Mouse (Mus musculus): ENCODE results near the gene Anapc15-ps.
"Not testable (repeated sequence)": the region's sequence is repeated elsewhere in the genome, so short reads cannot be mapped to it uniquely, and the experiment has no call there.

Anapc15-ps gene

DNA sequence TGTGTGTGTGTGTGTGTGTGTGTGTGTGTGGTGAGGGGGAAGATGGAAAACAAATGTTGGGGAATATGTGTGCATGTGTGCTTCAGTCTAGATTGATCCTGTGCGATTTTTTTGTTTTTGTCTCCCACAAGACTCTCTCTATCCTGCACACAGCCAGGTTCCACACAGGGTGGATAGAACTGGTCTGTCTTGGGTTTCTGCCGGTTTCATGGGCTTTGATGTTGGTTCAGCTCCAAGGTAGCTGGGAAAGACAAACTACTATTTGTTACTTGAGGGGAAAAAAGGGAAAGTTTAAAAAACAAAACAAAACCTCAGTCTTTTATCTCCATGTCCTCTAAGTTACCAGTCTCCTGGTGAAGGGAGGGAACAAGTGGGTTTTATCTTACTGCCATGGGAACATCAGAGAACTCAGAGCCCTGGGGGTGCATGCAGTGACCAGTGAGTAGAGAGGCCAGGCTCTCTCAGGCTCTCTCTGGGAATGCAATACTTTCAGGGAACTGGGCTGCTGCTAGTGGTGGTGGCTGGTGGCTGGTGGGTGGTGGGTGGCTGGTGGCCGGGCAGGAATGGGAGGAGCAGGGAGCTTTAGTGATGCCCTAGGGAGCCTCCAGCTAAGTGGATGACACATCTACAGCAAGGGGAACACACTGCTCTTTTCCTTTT lies 5.8 kb downstream of the Anapc15-ps start:
- no peak for DNase-seq

- no peak for DNase-seq
Observed at GRCm38 (mm10) chr10:95666791-95667190, 6.5 kb downstream of the Anapc15-ps start.

GRCm38 (mm10) chr10:95665426-95665990 lies 7.7 kb downstream of the Anapc15-ps start:
- DNase-seq = no peak

- DNase-seq = no peak
Observed at GRCm38 (mm10) chr10:95664613-95665012, 8.6 kb downstream of the Anapc15-ps start.

GRCm38 (mm10) chr10:95660356-95660755 lies 12.9 kb downstream of the Anapc15-ps start:
- DNase-seq = no peak

GRCm38 (mm10) chr10:95659471-95660150 lies 13.6 kb downstream of the Anapc15-ps start:
- DNase-seq = peak; percentile 40

DNA sequence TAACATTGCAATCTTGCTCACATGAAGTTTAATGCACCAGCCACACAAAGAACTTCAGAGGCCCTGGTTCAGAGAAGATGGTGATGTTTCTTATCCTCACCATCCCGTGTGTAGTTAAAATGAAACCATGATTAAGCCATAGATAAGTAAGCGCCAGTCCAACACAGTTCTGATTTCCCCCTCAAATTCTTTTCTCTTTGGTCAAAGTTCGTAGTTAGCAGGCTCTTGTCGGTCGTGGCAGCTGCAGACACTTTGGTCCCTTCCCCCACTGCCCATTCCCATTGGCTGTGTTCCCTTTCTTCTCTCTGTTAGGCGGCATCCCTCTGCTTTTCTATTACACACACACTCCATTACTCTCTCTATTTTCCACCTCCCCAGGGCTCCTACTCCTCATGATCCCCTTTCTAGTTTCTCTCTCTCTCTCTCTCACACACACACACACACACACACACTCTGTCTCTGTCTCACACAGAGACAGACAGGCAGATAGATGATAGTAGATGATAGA lies 14.4 kb downstream of the Anapc15-ps start:
- DNase-seq = no peak

DNA sequence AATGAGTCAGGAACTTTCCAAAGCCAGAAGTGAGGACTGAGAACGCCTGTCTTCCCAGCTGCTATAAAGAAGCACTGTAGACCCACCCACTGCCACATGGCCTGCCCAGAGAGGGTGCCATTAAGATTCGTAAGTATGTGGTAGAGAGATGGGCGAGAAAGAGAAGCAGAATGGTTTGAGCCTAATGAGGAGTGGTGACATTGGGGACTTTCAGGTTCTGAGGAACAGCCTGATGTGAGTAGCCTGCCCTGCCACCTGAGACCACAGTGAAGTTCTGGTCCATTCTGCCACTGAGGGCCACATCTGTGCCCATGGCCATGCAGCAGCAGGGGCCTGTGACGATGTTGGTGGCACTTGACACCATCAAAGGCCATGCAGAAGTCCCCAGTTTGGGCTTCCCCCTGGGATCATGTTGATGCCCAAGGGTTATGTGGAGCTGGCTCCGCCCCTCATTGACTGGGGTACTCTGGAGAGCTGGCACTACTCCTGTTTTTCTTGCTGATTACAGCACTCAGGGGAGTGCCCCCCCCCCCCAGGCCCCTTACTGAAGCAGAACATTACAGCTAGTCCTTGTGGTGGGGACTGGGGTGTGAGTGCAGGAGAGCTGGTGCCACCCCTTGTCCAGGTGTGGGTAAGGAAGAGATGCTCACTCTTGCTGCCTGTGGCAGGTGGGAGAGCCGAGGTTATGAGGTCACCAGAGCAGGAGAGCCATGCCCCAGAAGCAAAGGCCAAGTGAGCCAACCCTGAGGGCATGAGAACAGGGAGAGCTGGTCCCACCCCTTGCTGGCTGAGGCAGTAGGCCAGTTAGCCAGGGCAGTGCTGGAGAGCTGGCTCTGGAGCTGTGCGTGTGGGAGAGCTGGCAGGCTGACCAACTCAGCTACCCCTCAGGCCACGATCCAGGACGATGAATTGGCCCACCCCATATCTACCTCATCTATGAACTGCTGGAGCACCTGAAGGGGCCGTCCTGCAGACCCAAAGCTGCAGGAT lies 16.7 kb downstream of the Anapc15-ps start:
- DNase-seq = peak; percentile 45

GRCm38 (mm10) chr10:95652131-95652530 lies 21.1 kb downstream of the Anapc15-ps start:
- DNase-seq = no peak

DNA sequence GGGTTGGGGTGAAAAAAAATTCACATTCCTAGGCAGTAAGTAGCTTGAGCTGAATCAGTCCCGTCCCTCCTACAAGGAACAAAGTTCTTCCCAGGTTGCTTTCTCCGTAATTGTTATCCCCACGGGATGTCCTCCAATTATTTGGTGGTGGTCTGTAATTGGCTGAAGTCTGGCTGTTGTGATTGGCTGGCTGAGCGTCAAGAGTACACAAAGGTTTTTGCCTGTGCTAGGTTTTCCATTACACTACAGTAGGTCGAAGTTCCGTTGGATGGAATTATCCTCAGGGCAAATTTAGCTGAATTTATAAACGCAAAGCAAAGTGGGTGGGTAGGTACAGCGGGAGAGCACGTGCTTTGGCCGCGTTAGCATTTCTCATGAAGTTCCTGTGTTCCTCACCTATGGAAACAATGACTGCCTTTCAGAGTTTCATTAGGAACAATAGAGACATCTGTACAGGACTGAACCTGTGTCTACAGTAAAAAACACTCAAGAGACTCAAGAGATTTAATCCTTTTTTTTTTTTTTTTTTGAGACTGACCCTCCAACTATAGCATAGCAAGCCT lies 24.8 kb downstream of the Anapc15-ps start:
- DNase-seq = no peak

- no peak for DNase-seq
Observed at GRCm38 (mm10) chr10:95647128-95647527, 26.1 kb downstream of the Anapc15-ps start.

- no peak for DNase-seq
Observed at GRCm38 (mm10) chr10:95646576-95646975, 26.7 kb downstream of the Anapc15-ps start.

- DNase-seq = no peak
Observed at GRCm38 (mm10) chr10:95643696-95644360, 29.4 kb downstream of the Anapc15-ps start.

- DNase-seq = no peak
Observed at GRCm38 (mm10) chr10:95643042-95643441, 30.2 kb downstream of the Anapc15-ps start.

DNA sequence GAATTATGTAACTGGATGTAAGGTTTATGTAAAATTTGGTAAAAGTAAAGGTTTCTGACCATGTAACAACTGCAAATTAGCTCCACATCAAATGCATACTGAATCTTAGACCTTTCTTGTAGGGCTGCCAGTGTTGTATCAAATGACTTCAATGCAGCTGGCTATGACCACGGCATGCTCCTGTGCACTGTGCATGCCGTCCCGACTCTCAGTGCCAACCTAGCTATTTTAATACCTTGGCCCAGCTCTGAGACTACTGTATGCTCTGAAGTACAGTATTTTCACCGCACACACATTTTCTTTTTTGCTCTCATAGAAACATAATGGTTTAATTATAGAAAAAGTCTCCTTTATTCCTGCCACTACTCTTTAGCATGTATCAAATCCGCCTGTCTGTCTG lies 31.9 kb downstream of the Anapc15-ps start:
- DNase-seq = no peak

DNA sequence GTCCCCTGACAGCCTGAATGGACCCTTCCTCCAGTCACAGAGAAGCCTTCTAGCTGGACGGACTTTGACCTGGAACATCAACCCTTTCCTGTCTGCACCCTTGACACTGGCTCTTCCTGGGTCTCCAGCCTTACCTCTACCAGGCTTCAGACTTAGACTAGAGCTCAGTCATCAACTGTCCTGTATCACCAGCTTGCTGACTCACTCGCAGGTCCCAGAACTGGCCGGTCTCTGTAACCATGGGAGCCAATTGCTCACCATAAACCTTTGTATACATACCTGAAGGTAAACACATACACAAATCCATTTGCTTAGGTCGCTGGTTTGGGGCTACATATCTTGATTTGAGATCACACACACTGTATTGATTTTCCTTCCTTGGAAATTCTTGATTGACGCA lies 33.8 kb downstream of the Anapc15-ps start:
- no peak for DNase-seq

DNA sequence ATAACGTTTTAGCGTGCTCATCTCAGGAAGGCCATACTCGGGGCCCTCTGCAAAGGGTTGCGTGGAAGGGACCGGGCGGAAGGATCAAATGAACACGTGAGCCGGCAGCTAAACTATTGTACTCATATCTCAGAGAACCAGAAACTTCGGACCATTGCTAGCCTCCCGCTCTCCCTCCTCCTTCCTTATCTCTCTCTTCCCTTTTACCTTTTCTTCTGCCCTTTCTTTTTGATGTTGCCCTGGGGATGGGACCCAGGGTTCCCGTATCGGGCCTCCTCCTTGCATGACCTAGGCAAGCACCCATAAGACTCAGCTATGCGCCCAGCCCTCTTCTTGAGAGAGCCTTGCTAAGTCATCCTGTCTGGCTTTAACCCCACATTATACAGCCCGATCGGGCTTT lies 38.5 kb downstream of the Anapc15-ps start:
- DNase-seq = no peak

- no peak for DNase-seq
Observed at GRCm38 (mm10) chr10:95634261-95634660, 39.0 kb downstream of the Anapc15-ps start.

DNA sequence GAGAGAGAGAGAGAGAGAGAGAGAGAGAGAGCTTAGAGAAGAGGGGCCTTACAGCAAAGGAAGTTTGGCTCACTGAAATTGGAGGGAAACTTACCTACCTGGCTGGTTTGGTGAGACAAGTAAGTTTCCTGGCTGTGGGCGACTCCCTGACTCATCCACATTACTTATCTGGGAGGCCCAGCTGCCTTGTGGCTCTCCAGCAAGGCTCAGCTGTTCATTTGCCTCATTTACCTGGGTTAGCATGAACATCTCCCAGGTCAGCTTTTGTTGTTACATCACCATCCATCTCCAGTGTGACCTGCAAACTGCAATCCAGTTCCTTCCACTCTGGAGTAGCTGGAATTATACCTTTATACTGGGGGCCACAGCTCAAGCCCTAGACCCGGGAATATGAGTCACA lies 41.7 kb downstream of the Anapc15-ps start:
- no peak for DNase-seq

DNA sequence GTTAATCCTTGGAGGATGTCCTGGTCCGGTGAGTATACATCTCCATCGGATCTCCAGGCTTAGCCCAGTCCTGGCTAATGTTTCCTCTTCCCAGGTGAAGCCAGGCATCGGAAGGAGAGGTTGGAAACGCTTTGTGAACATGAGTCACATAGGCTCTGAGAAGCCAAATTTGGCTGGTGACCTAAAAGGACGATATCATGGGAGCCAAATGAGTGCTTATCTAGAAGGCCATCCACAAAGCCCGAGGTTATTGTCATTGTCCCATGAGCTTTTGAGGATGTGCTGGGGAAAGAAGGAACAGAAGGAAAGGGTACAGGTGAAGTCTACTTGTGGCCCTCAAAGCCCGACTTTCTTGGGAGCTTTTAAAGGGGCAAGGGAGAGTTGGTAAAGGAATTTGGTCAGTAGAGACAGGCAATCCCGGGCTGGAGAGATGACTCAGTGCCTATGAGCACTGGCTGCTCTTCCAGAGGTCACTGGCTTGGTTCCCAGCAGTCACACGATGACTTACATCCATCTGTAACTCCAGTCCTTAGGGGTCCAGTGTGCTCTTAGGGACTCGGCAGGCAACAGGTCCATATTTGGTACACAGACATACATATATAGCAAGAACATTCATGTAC lies 42.4 kb downstream of the Anapc15-ps start:
- DNase-seq = no peak

GRCm38 (mm10) chr10:95630166-95630565 lies 43.1 kb downstream of the Anapc15-ps start:
- not testable (repeated sequence) for DNase-seq
